Mouse (Mus musculus) urinary bladder, adult 18-20 months (tissue): Measurements from ENCODE around the gene Ttbk2.

ENCODE experiments used
- DNase-seq, 2 experiments: peaks; one replicate each; pipeline ENCODE4 v3.0.0; 2022; ENCODE audit warnings: low spot score in 2 of 2, mixed read lengths in 2 of 2

Ttbk2 gene

DNA sequence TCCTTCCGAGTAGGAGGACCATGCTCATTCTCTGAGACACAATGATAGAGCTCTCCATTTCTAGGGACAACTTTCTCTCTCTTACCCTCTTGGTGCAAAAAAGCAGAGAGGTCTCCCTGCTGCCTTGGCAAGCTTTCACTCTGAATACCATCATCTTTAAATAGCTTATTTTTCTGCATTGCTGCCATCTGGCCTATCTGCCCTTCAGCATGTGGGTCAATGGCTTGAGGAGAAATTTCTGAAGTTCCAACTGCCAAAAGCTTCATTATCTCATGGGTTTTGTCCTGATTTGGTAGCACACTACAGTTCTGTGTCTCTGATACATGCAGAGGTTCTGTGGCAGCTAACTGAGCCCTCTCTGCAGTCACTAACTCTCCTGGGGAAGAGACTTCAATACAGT is 104.9 kb downstream of the Ttbk2 start:
- DNase-seq: no peak

GRCm38 (mm10) chr2:120731877-120732530 is 118.4 kb downstream of the Ttbk2 start:
- DNase-seq: no peak

- peak; percentile 87 to 89 for DNase-seq
Observed at GRCm38 (mm10) chr2:120731167-120731862, 119.1 kb downstream of the Ttbk2 start.

GRCm38 (mm10) chr2:120730639-120731166 is 119.7 kb downstream of the Ttbk2 start:
- no peak for DNase-seq

DNA sequence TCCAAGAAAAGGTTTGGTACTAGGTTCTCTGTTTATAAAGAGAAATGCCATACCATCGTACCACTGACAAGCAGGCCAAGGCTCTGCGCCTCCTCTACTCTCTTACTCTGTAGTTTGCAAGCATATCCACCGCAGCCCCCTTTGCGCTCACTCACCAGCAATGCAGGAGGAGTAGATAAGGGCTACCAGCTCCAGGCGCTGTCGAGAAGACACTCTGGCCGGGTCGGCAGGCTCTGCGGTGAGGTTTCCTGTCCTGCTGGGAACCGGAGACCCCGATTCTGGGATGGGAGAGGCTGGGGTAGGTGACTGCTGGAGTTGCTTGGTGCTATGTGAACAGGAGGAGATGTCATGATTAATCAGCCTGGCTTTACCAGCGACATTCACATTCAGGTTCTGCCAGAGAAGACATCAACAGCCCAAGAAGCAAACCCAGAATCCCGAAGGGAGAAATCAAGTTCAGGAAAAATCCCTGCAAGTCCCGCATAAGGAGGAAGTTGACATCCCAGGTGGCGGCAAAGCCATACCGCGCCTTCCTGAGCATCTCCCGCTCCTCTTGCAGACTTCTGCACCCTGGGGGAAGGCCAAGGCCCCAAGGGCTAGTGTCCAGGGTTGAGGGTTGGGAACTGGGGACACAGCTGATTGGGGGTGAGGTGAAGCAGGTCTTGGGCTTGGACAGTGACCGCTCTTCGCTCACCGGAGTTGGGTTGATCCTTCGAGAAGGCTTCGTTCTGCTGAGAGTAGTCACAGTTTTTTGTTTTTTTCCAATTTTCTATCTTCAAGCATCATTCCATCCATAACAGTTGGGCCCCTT is 120.4 kb downstream of the Ttbk2 start:
- no peak for DNase-seq

- DNase-seq: no peak
Observed at GRCm38 (mm10) chr2:120724176-120724575, 126.2 kb downstream of the Ttbk2 start.

GRCm38 (mm10) chr2:120723621-120724020 is 126.8 kb downstream of the Ttbk2 start:
- DNase-seq: no peak

GRCm38 (mm10) chr2:120722491-120722890 is 127.9 kb downstream of the Ttbk2 start:
- DNase-seq: no peak

DNA sequence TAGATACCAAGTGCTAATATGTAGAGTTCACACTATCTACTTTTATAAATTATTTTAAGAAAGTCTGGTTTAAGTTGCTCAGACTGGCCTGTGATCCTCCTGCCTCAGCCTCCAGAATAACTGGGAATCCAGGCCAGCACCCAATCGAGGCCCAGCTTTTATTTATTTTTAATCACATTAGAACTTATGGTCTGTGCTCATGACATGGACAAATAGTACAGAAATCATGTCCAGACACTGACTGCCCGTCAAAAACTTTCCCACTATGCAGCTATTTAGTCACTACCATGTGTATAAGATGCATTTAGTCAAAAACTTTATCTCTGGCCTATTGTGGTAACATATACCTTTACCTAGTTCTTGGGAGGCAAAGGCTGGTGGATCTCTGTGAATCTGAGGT is 128.5 kb downstream of the Ttbk2 start:
- no peak for DNase-seq

DNA sequence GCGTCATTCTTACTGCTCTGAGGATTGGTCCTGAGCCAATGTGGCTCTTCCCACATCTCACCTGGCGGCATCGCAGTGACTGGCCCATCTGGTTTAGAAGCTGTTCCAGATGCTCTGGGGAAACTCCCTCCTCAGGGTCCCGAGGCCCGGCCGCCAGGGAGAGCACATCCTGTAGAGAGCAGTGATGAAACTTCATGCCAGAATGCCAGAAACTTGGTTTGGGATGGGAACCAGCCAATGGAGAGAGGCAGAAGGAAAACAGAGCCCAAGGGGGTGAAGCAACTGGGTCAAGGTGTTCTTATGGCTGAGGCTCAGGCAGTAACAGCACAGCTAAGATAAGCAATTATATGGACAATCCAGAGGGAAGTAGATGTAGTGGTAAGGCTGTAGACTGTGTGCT is 129.6 kb downstream of the Ttbk2 start:
- DNase-seq: no peak

DNA sequence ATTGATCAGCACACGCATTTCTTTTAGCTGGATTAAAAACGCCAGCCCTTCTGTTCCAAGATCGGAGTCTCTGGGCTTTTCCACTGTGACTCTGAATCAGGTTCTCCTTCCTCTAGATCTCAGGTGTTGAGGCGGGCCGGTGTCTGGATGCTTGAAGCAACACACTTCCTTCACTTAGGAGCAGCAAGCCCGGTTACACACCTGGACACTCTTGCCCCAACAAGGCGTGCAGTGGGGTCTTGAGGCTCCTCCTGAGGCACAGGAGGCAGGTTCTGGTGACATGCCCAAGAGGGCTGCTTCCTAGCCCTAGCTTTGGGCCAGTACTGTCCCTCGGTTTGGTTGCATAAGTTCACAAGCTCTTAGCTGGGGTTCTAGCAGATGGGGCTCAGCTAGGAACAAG is 131.9 kb downstream of the Ttbk2 start:
- no peak for DNase-seq

DNA sequence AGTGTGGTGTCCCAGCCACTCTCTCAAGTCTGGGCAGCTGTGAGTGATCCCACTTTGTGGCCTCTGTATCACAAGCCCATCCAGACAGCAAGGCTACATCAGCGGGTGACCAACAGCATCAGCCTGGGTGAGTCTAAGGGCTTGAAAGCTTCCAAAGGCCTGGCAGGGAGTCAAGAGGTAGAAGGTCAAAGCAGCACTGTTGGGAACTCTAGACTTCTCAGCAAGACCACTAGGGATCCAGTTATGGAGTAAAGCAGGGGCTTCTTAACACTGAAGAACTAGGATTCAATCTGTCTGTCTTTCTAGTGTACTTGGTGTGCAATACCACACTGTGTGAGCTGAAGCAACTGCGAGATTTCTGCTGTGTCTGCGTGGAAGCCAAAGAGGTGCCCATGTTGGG is 137.0 kb downstream of the Ttbk2 start:
- no peak for DNase-seq

GRCm38 (mm10) chr2:120710948-120711347 is 139.5 kb downstream of the Ttbk2 start:
- no peak for DNase-seq

GRCm38 (mm10) chr2:120710154-120710553 is 140.2 kb downstream of the Ttbk2 start:
- no peak for DNase-seq

DNA sequence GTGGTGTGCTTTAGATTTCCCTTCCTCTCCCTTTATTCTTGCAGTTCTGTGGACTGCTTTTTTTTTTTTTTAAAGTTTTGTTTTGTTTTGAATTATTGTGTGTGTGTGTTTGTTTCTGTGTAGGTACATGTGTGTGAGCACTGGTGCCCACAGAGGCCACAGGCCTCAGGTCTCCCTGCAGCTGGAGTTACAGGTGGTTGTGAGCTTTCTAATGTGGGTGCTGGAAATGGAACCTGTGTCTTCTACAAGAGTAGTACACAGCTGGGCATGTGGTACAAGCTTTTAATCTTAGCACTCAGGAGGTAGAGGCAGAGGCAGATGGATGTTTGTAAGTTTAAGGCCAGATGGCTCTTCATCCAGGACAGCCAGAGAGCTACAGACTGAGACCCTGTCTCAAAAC is 143.4 kb downstream of the Ttbk2 start:
- DNase-seq: no peak

- DNase-seq: no peak
Observed at GRCm38 (mm10) chr2:120702675-120703074, 147.7 kb downstream of the Ttbk2 start.

GRCm38 (mm10) chr2:120700379-120700885 is 150.0 kb downstream of the Ttbk2 start:
- no peak for DNase-seq

DNA sequence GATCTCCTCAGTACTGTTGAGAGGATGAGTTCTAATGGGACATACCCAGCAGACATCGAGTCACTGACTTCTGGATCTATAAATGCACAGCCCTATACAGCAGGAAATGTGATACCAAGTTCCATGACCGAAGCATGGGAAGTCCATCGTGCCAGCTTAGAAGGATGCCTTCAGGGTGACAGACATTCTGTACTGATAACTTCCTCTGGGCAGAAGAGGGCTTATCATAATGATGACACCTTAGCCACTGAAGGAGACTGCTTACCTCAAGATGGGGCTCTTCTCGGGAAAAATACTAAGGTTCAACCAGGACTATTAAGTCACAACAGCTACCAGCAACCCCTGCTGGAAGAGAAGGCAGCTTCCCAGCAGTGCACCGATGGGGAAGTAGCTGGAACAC is 152.6 kb downstream of the Ttbk2 start:
- no peak for DNase-seq
